Mouse (Mus musculus): Measurements from ENCODE around the gene Igtp.
"Not testable (repeated sequence)": the region's sequence is repeated elsewhere in the genome, so short reads cannot be mapped to it uniquely, and the experiment has no call there.

Gene Igtp

DNA sequence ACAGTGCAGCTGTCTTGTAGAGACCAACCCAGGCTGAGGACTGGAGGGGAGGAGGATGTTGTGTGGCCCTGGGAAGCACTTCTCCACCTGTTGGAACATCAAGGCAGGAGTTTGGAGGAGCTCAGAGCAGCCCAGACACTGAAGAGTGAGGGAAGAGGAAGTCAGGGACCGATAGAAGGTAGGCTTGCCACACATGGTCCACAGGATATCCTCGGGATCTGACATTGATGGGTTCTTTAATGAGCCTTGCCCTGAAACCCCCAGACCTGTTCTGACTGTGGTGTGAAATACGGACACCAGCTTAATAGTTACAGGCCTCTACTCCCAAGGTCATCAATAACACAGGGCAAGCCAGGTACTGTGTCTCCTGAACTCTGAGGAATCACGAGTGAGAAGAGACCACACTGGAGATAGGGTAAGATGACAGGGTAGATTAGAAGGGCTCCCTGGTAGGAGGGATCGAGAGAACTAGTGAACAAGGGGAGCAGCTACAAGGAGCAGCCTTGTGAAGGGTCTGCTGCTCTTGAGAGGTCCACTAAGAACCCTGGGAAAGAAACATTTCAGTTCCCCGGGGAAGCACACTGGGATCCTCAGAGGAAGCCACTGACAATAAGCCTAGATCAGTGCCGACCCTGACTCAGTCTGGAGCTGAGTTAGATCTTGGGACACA, 14.5 kb downstream of the Igtp start:
- no peak for DNase-seq (ENCODE audit: low spot score)

DNA sequence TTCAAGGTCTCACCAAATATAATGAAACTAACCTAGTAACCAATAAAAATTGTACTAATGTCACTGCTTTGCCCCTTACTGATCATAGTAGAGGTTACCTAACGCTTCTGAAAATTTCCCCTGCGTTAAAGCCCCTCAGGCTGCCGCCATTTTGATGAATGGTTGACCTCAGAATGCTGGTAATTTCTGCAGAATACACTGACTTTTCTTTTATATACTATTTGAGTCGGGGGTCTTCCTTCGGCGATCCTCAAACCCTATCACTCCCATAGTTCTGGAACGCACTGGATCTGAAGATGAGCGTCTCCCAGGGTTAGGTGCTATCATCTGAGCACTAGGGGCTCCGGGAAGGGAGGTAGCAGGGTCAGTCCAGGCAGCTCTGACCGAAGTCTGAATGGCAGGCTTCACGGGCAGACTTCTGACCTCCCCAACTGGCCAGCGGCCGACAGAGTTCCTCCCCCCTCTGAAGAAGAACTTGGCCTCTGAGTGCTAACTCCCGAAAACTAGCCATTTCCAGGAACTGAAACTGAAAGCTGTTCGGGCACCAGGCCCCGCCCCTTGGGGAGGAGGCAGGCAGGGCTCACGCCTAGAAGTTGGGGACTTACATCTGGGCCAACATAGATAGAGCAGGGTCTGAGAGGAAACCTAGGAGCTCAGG, 15.2 kb downstream of the Igtp start:
- DNase-seq (ENCODE audit: low spot score) = peak; percentile 78

DNA sequence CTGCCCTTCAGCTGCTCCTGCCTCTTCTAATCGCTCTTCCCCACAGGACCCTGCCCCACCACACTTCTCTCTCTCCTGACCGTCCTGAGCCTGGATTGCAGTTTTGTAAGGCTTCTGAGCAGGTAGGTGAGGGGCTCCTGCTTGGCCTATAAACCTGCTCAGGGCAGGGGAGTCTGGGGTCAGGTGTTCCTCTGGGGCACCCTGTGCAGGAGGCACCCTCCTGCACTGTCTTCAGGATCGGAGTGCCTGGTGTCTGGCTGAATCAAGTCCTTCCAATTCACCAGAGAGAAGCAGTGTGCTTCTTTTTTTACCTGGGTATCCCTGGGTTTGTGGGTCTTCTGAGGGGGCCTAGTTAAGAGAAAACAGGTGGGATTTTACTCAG, 15.7 kb downstream of the Igtp start:
- not testable (repeated sequence) for DNase-seq (ENCODE audit: low spot score)

DNA sequence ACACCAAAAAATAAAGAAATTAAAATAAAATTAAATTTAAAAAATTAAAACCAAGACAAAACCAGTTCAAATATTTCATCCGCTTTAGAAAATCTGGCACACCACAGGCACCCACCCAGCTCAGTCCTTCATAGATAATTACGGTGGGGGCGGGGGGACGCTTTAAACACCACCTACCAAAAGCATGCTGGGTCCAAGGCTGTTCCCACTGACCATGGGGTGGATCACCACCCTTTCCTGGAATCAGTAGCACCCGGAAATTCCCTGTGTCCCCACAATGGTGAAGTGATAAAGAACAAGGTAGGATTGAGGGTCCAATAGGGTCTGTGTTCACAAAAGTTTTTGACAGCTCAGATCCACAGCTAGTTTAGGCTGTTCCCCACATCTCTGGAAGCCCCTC, 16.5 kb downstream of the Igtp start:
- DNase-seq (ENCODE audit: low spot score) = no peak

DNA sequence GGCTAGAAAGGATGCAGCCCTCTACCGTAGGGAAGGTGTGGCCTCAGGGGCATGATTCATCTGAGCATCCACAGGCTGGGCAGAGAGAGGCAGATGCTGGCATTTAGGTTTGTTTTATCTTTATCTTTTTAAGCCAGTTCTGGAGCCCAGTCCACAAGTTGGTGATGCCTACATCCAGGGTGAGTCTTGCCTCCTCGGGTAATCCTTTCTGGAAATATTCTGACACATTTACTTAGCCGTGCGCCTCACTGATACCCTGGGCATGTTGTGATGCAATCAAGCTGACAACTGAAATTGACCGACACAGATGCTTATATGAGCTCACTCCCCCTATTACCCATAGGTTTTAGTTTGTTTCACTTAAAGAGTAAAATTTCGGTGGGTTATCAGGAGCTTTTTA, 17.5 kb downstream of the Igtp start:
- no peak for DNase-seq (ENCODE audit: low spot score)

DNA sequence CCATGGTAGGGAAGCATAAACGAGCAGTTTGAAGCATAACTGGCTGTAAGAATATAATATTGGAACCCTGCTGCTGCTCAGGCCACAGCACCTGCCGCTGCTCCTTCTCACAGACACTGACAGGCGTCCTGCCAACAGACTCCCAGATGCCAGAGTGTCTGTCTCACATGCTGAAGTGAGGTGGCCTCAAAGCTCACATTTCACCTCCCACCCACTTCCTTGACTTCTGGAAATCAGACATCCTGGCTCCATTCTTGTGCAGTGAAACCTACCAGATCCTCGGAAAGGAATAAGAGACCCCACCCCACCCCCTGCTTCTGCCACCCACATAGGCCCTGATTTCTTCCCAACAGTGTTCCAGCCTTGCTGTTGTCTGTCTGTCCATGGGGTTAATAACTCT, 24.4 kb downstream of the Igtp start:
- DNase-seq (ENCODE audit: low spot score) = no peak

DNA sequence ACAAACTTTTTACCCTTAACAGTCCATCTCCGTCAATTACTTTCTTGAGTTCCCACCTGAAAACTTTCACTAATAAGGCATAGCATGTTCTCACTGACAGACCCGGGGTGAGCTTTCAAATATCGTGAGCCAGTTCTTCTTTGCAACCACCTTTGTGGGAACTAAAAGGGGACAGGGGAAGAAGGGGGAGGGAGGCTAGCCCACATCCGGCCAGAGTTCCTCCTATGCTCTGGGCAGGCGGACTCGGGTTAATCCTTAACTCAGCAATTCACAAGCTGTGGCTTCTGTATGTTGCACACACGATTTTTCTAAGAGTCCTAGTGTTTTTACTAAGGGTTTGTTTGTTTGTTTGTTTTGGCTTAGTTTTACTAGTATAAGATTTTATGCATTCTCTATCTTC, 25.0 kb downstream of the Igtp start:
- DNase-seq (ENCODE audit: low spot score) = no peak

DNA sequence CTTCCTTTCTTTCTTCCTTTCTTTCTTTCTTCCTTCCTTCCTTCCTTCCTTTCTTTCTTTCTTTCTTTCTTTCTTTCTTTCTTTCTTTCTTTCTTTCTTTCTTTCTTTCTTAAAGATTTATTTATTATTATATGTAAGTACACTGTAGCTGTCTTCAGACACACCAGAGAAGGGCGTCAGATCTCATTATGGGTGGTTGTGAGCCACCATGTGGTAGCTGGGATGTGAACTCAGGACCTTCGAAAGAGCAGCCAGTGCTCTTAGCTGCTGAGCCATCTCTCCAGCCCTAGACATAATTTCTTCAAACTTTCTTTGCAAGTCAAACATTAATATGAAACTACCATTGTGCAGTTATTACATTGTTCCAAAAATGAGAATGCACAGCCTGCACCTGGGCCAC, 25.5 kb downstream of the Igtp start:
- not testable (repeated sequence) for DNase-seq (ENCODE audit: low spot score)

DNA sequence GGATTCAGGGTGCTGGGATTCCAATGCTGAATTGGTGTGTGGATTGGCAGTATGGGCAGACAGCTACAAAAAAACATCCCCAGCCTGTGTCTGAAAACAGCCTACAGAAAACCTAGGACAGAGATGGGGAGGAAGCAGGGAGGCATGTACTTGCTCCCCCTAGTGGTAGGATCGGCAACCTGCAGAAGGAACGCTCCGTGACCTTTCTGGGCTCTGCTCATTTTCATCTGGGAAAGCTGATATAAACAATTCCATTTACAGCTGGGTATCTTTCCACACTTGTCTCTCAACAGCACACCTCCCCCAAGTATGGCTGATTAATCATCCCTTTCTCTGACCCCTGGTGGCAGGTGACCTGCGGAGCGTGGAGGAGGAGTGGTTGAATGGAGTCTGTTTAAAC, 26.3 kb downstream of the Igtp start:
- DNase-seq (ENCODE audit: low spot score) = peak; percentile 63

DNA sequence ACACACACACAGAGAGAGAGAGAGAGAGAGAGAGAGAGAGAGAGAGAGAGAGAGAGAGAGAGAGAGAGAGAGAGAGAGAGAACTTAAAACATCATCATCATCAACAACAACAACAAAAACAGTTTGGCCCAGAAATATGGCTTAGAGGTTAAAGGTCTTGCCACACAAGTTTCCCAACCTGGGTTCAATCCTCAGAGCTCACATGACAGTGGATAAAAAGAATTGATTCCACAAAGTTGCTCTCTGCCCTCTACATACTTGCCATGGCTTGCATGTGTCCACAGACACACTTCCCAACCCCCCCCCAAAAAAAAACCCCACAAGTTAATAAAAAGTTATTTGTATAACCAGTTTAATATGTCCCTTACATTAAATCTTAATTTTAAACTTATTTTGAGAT, 27.1 kb downstream of the Igtp start:
- DNase-seq (ENCODE audit: low spot score) = no peak

DNA sequence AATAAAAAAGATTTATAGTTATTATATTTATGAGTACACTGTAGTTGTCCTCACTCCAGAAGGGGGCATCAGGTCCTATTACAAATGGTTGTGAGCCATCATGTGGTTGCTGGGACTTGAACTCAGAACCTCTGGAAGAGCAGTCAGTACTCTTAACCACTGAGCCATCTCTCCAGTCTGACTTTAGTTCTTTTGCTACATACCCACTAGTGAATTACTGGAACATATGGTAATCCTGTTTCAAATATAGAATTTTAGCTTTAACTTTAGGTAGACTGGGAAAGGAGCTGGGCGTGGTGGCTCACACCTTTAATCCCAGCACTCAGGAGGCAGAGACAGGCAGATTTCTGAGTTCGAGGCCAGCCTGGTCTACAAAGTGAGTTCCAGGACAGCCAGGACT, 28.7 kb downstream of the Igtp start:
- DNase-seq (ENCODE audit: low spot score) = not testable (repeated sequence)

DNA sequence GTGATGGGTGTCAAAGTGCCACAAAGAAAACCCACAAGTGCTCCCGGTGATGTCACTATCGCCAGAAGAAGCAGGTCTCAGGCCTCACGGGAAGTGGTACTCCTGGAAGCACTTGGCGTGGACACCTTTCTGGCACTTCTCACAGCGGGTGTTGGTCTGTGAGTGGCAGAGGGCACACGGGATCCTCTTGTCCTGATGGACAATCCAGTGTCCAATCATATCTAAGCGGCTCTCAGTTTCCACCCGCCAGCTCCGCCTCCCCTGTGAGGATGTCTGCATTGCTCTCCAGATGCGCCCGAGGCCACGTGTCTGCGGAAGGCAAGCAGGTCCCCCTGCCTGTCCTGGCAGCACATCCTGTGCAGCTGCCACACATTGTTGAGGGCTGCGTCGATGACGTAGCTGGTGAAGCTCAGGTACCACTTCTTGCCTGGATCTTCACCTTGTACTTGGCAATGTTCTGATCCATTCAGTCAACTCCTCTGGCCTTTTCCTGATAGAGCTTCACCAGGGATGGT, 31.1 kb downstream of the Igtp start:
- DNase-seq (ENCODE audit: low spot score) = no peak

DNA sequence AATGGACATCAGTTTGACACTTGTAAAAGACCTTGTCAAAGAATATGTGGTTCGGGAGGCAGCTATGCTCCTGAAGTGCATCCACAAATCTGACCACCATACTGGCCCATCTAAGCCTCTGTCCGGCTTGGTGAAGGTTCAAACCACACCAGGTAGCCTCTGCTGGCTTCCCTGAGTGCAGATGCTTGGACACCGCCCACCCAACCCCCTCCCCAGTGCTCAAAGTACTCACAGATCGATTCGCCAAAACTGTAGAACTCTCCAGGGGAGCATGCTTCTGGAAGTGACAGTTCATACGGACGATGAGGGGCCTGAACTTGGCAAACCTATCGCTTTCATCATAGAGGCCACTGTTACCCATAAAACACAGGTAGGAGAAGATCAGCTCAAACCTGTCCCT, 31.8 kb downstream of the Igtp start:
- DNase-seq (ENCODE audit: low spot score) = no peak

DNA sequence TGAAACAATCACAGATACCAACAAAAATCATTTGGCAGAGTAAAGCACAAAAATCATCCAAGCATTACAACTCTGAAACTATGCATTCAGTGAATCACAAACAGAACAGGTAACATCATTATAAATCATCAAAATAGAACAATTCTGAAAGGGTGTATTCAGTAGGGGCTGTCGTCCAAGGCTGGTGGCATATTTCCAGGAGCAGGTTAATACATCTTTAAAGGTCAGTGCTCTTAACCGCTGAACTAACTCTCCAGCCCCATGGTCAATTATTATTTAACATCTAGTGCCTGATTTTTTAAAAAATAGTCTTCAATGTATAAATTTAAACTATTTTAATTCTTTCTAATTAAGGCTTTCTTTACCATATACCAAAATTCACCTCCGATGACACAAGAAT, 35.2 kb downstream of the Igtp start:
- DNase-seq (ENCODE audit: low spot score) = not testable (repeated sequence)

DNA sequence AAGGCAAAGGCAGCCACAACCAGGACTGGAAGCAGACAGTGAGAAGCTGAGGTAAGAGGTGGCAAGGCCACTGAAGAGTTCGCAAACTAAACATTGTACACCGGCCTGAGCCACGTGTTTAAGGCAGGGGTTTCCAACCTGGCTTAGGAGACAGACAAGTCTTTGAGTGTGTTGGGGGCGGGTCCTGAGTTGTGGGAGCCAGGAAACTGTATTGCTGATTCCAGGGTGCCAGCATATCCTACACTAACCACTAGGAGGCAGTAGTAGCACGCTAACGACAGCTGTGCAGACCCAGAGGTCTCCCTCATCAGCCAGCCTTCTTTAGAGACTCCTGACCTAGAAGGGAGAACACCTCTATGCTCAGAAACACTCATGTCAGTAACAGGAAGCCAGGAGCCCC, 35.8 kb downstream of the Igtp start:
- DNase-seq (ENCODE audit: low spot score) = no peak

DNA sequence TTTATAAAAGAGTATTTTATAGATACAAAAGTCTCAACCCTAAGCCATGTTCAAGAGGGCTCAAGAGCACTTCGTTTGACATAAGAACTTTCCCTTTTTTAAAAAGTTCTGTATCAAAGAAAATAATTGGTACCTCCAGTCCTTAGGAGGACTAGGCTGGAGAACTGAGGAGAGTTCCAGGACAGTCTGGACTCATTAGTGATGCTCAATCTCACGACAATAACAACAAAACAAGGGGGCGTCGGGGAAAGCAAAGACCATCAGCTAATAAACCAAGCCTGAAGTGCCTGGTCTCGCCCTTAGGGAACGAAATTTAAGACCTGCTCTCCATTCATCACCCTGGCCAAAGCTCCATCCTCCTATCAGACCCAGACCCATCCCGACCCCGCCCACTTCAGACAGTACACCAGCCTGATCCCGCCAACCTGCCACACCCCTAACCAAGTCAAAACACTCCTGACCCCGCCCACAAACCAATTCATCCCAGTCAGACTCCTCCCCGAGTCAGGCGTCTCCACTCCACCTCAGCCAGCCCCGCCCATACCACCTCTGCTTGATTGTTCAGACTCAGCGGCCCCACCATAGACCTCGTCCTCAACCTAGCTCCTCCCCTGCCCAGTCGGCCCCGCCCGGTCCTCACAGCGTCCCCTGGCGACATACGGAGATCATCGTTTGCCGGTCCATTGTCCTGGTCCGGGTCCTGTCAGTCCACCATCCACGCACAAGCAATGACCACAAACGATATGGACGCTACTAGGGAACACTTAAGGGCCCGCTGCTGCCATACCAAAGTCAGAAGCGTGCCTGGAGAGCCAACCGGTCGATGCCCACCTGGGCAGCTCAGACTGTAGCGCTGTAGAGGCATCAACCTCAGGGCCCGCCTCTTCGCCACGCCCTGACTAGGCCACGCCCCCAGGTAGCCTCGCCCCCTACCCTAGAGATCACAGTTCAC, 39.8 kb downstream of the Igtp start:
- peak; percentile 40 for DNase-seq (ENCODE audit: low spot score)

DNA sequence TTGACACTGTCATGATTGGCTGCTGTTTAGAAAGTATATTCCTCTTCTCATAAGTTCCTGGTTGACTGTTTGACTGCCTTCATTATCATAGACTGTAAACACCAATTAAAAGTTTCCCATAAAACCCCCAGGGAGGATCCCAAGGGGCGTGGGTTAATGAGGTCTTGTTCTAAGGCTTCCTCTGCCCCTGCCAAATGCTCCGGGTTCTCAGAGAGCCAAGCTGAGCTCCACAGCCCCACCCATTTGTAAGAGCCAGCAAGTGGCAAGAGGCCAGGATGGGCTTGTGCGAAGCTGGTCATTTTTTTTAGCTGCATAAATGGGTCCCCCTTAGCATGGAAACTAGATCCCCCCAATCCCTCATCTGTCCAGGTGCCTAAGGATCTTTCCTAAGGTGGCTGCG, 47.9 kb downstream of the Igtp start:
- DNase-seq (ENCODE audit: low spot score) = no peak

DNA sequence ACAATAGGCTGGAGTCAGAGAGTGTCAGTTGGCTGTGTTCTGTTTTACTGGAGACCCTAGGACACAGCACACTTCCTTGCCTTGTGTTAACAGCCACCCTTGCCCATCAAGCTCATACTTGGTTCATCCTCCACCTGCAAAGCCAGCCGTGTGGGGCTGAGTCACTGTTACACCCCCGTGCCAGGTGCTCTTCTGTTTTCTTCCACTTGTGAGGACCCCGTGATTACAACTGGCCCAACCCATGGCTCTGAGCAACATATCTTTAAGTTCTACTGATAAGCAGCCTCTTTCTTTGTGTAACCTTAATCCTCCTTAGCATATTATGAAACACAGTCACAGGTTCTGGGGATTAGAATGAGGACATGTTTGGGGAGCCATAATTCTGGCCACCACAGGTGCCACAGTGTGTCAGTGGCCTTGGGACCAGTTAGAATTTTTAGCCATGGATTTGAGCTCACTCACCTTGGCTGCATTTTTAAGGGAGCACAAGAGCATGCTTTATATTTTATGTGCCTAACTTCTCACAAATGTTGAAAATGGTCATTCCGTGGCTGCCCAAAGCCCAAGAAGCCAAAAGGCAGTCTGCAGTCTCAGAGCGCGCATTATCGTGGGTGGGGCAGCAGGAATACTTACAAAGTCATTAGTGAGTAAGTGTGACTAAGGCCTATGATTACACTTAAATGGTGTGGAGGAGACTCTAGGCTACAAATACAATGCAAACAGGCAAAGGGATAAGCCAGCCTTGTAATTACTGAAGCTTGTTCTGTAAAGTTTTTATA, 50.0 kb downstream of the Igtp start:
- no peak for DNase-seq (ENCODE audit: low spot score)

DNA sequence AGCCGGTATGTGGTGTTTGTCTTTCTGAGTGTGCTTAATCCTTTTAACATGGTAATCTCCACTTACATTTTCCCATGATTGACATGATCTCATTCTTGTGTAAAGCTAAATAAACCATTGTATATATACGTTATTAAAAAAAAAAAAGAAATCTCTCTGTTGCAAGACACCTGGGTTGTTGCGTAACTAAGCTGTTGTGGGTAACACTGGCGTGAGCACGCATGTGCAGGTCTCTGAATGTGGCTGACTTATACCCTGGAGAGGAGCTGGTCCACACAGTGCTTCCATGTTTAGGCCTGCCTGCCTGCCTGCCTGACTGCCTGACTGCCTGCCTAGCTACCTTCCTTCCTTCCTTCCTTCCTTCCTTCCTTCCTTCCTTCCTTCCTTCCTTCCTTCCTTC, 51.2 kb downstream of the Igtp start:
- no peak for DNase-seq (ENCODE audit: low spot score)

DNA sequence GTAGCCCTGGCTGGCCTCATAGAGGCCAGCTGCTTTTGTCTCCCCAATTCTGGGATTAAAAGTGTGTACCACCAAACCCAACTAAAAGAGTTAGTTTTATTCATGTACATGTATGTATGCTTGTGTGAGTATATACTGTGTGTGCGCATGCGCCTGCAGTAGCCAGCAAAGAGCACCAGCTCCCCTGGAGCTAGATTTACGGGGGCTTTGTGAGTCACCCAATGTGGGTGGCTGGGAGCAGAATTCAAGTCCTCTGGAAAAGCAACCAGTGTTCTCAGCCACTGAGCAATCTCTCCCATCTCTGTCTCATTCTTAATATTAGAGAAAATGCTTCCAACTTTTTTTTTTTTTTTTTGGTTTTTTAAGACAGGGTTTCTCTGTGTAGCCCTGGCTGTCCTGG, 55.1 kb downstream of the Igtp start:
- no peak for DNase-seq (ENCODE audit: low spot score)

Measured in urinary bladder, postnatal 25 days (tissue).